Mouse (Mus musculus): ENCODE results near the gene Klhl31.

- TF ChIP-seq CTCF (IDR thresholded peaks at IDR 0.05; ENCODE audit: insufficient read depth, low read depth, low read length) (no peak), POLR2A (IDR thresholded peaks at IDR 0.05; ENCODE audit: insufficient read depth, low read depth, low read length) (no peak)
Observed at GRCm38 (mm10) chr9:77610811-77611210, 25.5 kb upstream of the Klhl31 start.
